Mouse (Mus musculus) E14TG2a.4 (cell line): ENCODE results near the gene Car11.

Experiments
- CTCF ChIP-seq: conservative IDR thresholded peaks from 2 replicates; pipeline ENCODE4 v1.5.1; 2014; ENCODE audit warnings: low read length
- NANOG ChIP-seq: IDR thresholded peaks from 2 replicates; pipeline ENCODE4 v1.6.1; 2014; ENCODE audit warnings: borderline replicate concordance, low read length, mixed read lengths
- POU5F1 ChIP-seq: IDR thresholded peaks from 2 replicates; pipeline ENCODE4 v1.6.1; 2014; ENCODE audit warnings: low read length, borderline replicate concordance

DNA sequence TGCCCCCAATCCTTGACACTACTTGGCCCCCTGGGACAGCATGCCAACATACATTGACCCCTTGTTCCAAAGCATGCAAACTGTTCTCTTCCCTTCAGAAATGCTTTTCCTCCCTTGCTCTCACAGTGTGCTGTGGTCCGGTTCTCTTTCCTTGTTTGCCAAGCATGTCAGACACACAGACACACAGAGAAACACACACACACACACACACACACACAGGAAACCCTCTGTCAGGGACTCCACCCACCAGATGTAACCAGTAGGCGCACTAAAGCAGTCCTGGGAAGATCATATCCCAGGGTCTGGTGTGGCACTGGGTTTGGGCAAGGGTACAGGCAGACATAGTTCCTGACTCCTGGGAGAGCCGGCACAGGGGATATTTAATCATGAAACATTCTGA lies 12.8 kb upstream of the Car11 start:
- TF ChIP-seq POU5F1: no peak
- no peak for TF ChIP-seq CTCF
- no peak for TF ChIP-seq NANOG
